Mouse (Mus musculus) cerebellum, adult 8-10 months (tissue): ENCODE measurements around the gene Olfr916.

ENCODE experiments used
- DNase-seq: peaks from one replicate; pipeline ENCODE4 v3.0.0; 2022

Olfr916 gene

DNA sequence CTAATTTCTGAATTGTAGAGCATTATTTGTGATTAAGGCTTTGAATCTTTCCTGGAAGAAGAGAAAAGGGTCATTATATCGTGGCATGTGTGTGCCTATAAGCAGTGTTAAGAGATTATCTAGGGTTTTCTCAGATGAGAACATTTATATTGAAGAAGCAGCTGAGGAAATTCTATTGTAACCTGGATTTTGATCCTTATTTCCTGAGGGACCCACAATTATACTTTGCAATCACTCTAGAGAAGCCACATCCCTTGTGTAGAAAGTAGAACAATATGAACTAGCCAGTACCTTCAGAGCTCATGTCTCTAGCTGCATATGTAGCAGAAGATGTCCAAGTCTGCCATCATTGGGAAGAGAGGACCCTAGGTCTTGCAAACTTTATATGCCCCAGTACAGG is at the start of gene Olfr916:
TSS of gene Olfr916 (minus strand) at position 101 of the 400 bp plus-strand sequence.
- no peak for DNase-seq

DNA sequence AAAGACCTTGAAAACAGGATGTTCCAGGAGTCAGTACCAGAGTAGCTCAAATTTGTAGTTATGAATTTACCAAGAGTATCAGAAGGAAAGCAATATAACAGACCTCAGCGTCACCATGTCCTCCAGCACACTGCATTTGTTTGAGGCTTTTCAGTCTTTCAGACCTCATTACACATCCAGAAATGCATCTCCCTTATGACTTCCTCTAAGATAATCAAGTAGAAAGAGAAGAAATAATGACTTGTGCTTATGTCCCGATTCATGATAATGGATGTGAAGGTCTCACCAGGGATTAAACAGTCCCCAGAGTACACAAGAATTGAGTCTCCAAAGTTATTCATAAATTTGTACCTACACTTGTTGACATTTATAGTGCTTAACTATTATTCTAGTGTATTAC is 14.8 kb upstream of the Olfr916 start, which contains the start of gene Olfr918:
TSS of gene Olfr918 (minus strand) at position 101 of the 400 bp plus-strand sequence.
- no peak for DNase-seq

DNA sequence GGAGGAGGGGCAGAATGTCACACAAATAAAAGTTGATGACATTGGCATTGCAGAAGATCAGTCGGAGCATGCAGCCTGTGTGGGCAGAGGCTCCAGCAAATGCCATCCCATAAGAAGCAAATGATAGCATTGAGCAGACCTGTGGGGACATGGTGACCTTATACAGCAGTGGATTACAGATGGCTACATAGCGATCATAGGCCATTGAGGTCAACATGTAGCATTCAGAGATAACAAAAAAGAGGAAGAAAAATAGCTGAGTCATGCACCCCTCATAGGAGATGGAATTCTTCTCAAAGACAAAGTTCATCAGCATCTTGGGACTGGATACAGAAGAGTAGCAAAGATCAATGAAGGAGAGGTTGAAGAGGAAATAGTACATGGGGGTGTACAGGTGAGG is 13.2 kb upstream of the Olfr916 start:
- no peak for DNase-seq

DNA sequence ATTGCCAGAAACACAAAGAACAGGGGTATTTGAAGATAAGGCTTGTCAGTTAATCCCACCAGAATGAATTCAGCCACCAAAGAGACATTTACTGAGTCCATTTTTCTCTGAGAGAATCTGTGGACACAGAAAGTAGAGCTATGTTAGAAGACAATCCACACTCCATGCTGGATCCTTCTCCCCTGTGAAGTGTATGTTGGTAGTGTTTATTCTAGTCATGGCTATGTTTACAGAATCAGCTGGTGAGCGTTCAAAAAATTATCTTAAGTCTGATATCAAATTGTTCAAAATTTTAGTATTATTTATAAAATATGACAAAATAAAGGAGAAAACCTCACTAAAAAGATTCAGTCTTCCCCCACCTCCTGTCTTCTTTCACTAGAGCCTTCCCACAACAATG is 6.1 kb upstream of the Olfr916 start, which contains the start of gene Olfr917:
TSS of gene Olfr917 (minus strand) at position 101 of the 400 bp plus-strand sequence.
- no peak for DNase-seq

DNA sequence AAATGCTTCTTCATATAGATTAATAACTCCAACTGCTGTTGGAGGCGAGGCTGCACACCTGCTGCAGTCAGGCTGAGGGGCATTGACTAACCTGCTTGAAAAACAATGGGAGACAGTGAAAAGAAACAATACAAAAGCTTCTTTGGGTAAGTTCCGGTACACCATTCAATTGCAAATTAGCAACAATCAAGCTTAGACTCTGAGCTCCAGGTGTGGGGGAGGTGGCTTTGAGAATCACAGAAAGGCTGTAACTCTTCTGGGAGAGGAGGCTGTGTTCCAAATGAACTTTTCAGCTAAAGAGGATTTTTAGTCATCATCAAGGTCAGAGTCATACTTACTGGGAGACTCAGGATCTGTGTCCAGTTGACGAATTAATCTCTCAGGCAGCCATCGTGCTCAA is 27.3 kb downstream of the Olfr916 start:
- DNase-seq = no peak
